Mouse (Mus musculus) adrenal gland, postnatal 10 days (tissue): ENCODE results near the gene Clcnka. TPM values are rescaled to one million over a fixed set of nuclear protein-coding genes. Genes with fewer than 3 reads are reported as not detected.

Source experiments
- microRNA-seq: library from miRNA; unstranded; fragments of <30 nt; microRNA quantifications from one replicate; pipeline ENCODE4 v1.2.0, GENCODE M21; 2021
- total RNA-seq, 2 experiments: library from RNA; stranded (reverse); gene quantifications; 2 replicates each; pipeline ENCODE4 v1.2.3; 2021

Gene Clcnka
- total RNA-seq, 2 experiments from 2014 or later: not detected

Small RNAs within 50 kb of the gene (microRNA-seq; reads per million reads assigned to microRNA genes)
- gene Gm25690: not detected

Other genes starting within 250 kb of the Clcnka start
- gene Rsg1, start 184.8 kb downstream of the Clcnka start, total RNA-seq: 1 to 10 TPM; 1.5 to 1.7 TPM
- gene Arhgef19, start 159.2 kb downstream of the Clcnka start, total RNA-seq: 10 to 100 TPM; 29.0 to 31.0 TPM
- gene Epha2, start 97.5 kb downstream of the Clcnka start, total RNA-seq: 10 to 100 TPM; 13.4 to 18.1 TPM
- gene Fam131c, start 30.5 kb downstream of the Clcnka start, total RNA-seq: 10 to 100 TPM; 15.4 to 25.8 TPM
- not detected for gene Clcnkb, start 17.3 kb upstream of the Clcnka start, total RNA-seq
- 10 to 100 TPM in 1 of 2 experiments, 1 to 10 TPM in 1; 9.0 to 31.7 TPM for gene Hspb7, start 22.1 kb upstream of the Clcnka start, total RNA-seq
- gene Srarp, start 37.4 kb upstream of the Clcnka start, total RNA-seq: not detected
- gene Zbtb17, start 45.9 kb upstream of the Clcnka start, total RNA-seq: 10 to 100 TPM; 16.2 to 20.0 TPM
- 10 to 100 TPM; 36.6 to 55.2 TPM for gene Spen, start 139.9 kb upstream of the Clcnka start, total RNA-seq
- 10 to 100 TPM; 14.8 to 21.6 TPM for gene Fblim1, start 207.4 kb upstream of the Clcnka start, total RNA-seq
- 1 to 10 TPM; 7.9 to 9.5 TPM for gene Tmem82, start 219.9 kb upstream of the Clcnka start, total RNA-seq
- gene Slc25a34, start 225.1 kb upstream of the Clcnka start, total RNA-seq: 10 to 100 TPM; 36.1 to 39.2 TPM